Mouse (Mus musculus) layer of hippocampus, adult 11-12 months (tissue): ENCODE results near the gene Rtn4r.
A peak's percentile ranks its signal among the peaks of the same experiment; 100 is the strongest.

ENCODE experiments used
- DNase-seq: peaks from one replicate; pipeline ENCODE4 v3.0.0; 2022; ENCODE audit warnings: low spot score

Gene Rtn4r

GRCm38 (mm10) chr16:18127241-18127861 is at the start of gene Rtn4r:
Rtn4r (plus strand) TSS chr16:18127642.
- DNase-seq: peak; percentile 53

GRCm38 (mm10) chr16:18078314-18079015 is 49.0 kb upstream of the Rtn4r start:
- DNase-seq: no peak

GRCm38 (mm10) chr16:18079300-18079699 is 48.1 kb upstream of the Rtn4r start:
- no peak for DNase-seq

- DNase-seq: no peak
Observed at GRCm38 (mm10) chr16:18080171-18080570, 47.3 kb upstream of the Rtn4r start.

- no peak for DNase-seq
Observed at GRCm38 (mm10) chr16:18081149-18081827, 46.2 kb upstream of the Rtn4r start.

GRCm38 (mm10) chr16:18082291-18082690 is 45.2 kb upstream of the Rtn4r start:
- no peak for DNase-seq

GRCm38 (mm10) chr16:18083231-18083951 is 44.1 kb upstream of the Rtn4r start:
- DNase-seq: peak; percentile 62

- no peak for DNase-seq
Observed at GRCm38 (mm10) chr16:18084262-18084661, 43.2 kb upstream of the Rtn4r start.

- no peak for DNase-seq
Observed at GRCm38 (mm10) chr16:18087101-18087500, 40.3 kb upstream of the Rtn4r start.

- no peak for DNase-seq
Observed at GRCm38 (mm10) chr16:18096348-18096747, 31.1 kb upstream of the Rtn4r start.

- no peak for DNase-seq
Observed at GRCm38 (mm10) chr16:18102816-18103215, 24.6 kb upstream of the Rtn4r start.

GRCm38 (mm10) chr16:18103366-18103765 is 24.1 kb upstream of the Rtn4r start:
- no peak for DNase-seq

GRCm38 (mm10) chr16:18103808-18104207 is 23.6 kb upstream of the Rtn4r start:
- DNase-seq: no peak

GRCm38 (mm10) chr16:18108221-18108966 is 19.0 kb upstream of the Rtn4r start:
- peak; percentile 80 for DNase-seq

- no peak for DNase-seq
Observed at GRCm38 (mm10) chr16:18111042-18111441, 16.4 kb upstream of the Rtn4r start.

- DNase-seq: no peak
Observed at GRCm38 (mm10) chr16:18116467-18116866, 11.0 kb upstream of the Rtn4r start.

- no peak for DNase-seq
Observed at GRCm38 (mm10) chr16:18118285-18118684, 9.2 kb upstream of the Rtn4r start.

GRCm38 (mm10) chr16:18119031-18119730 is 8.3 kb upstream of the Rtn4r start:
- peak; percentile 62 for DNase-seq

GRCm38 (mm10) chr16:18122740-18123139 is 4.7 kb upstream of the Rtn4r start:
- no peak for DNase-seq

- DNase-seq: no peak
Observed at GRCm38 (mm10) chr16:18123471-18123870, 4.0 kb upstream of the Rtn4r start.

- DNase-seq: no peak
Observed at GRCm38 (mm10) chr16:18124040-18124439, 3.4 kb upstream of the Rtn4r start.
